Mouse (Mus musculus) stomach, postnatal 0 days (tissue): ENCODE measurements around the gene Psma3. TPM values are rescaled to one million over a fixed set of nuclear protein-coding genes. Genes with fewer than 3 reads are reported as not detected.
"Not testable (repeated sequence)": the region's sequence is repeated elsewhere in the genome, so short reads cannot be mapped to it uniquely, and the experiment has no call there.

ENCODE experiments used
- ATAC-seq: fragments of 200-750 bp; cut with Nextera tagmentation; 2 replicates; pipeline ENCODE4 v1.8.0; 2017; ENCODE audit not compliant: low FRiP score, low TSS enrichment
- DNase-seq: peaks from one replicate; pipeline ENCODE4 v3.0.0-alpha.2; 2016; ENCODE audit warnings: low spot score
- H3K27ac ChIP-seq: fragments of 300-500 bp; sonication (generic); replicated peaks from 2 replicates; pipeline ENCODE4 v1.5.1; 2014; ENCODE audit warnings: mild to moderate bottlenecking, control low read depth
- H3K27me3 ChIP-seq: fragments of 300-500 bp; sonication (generic); 2 replicates; pipeline ENCODE4 v1.6.1; 2014; ENCODE audit warnings: low read length; ENCODE audit not compliant: control insufficient read depth, insufficient read depth
- H3K36me3 ChIP-seq: fragments of 300-500 bp; sonication (generic); 2 replicates; pipeline ENCODE4 v1.6.1; 2014; ENCODE audit warnings: low read length, mixed read lengths; ENCODE audit not compliant: control insufficient read depth, insufficient read depth
- H3K4me1 ChIP-seq: fragments of 300-500 bp; sonication (generic); replicated peaks from 2 replicates; pipeline ENCODE4 v1.6.1; 2014; ENCODE audit warnings: antibody characterized with exemption; ENCODE audit not compliant: control insufficient read depth, insufficient read depth
- H3K4me2 ChIP-seq: fragments of 300-500 bp; sonication (generic); replicated peaks from 2 replicates; pipeline ENCODE4 v1.6.1; 2014; ENCODE audit warnings: low read depth, mild to moderate bottlenecking, control low read depth, moderate library complexity
- H3K4me3 ChIP-seq: fragments of 300-500 bp; sonication (generic); 2 replicates; pipeline ENCODE4 v1.5.1; 2014; ENCODE audit warnings: low read depth, low read length, control low read depth
- H3K9ac ChIP-seq: fragments of 300-500 bp; sonication (generic); 2 replicates; pipeline ENCODE4 v1.6.1; 2014; ENCODE audit warnings: mild to moderate bottlenecking, low read length, control low read depth, mixed read lengths
- H3K9me3 ChIP-seq: fragments of 300-500 bp; sonication (generic); 2 replicates; pipeline ENCODE4 v1.6.1; 2016; ENCODE audit warnings: low read length; ENCODE audit not compliant: control insufficient read depth
- CTCF ChIP-seq: IDR thresholded peaks from 2 replicates; pipeline ENCODE4 v1.5.1; 2016; ENCODE audit warnings: antibody characterized with exemption, low read depth, mild to moderate bottlenecking, moderate library complexity
- EP300 ChIP-seq: optimal IDR thresholded peaks from 2 replicates; pipeline ENCODE3; 2016; ENCODE audit warnings: antibody characterized with exemption
- WGBS: fragments of 180-500 bp; shearing (Covaris S2); extraction: QIAGEN DNeasy Blood & Tissue Kit; methylation state at CpG from one replicate; pipeline ENCODE4 v1.1.7; 2014; 5-methylcytosine and 5-hydroxymethylcytosine counted together
- polyA plus RNA-seq: library from polyadenylated mRNA; unstranded; fragments of >200 nt; fragmentation: Nextera tagmentation; extraction: Ambion mirVana; gene quantifications from 2 replicates; pipeline ENCODE4 v1.2.1, GENCODE M21; 2015

Psma3 gene
- polyA plus RNA-seq, 1 experiment from 2014 or later = 479 TPM

GRCm38 (mm10) chr12:71016503-71017241 is 42.3 kb downstream of the Psma3 start:
- peak overlapping the region; percentile 76 for H3K4me2 ChIP-seq
- ATAC-seq (peak; percentile 19; the same call in 1 of the 2 replicates), DNase-seq (peak; percentile 67)
- peak overlapping the region; percentile 98 for H3K27ac ChIP-seq
- H3K9me3 ChIP-seq = no peaks in the 10 kb centered on the region
- H3K36me3 ChIP-seq = peaks cover 6% of the 10 kb centered on the region; the same call in 1 of the 2 replicates
- no peak for TF ChIP-seq CTCF
- TF ChIP-seq EP300 = no peak
- 0 out of 2 replicates have a peak, but pooled peaks cover 3% of the 10 kb centered on the region for H3K4me1 ChIP-seq
- peak overlapping the region; percentile 97 for H3K9ac ChIP-seq
- H3K4me3 ChIP-seq = peak overlapping the region; percentile 98
- WGBS = under 1% methylated on average over 30 of the region's 82 CpGs
- no peaks in the 10 kb centered on the region for H3K27me3 ChIP-seq

- Histone ChIP-seq H3K27me3 (no peaks in the 10 kb centered on the region), H3K4me1 (0 out of 2 replicates have a peak, but pooled peaks cover 3% of the 10 kb centered on the region), H3K4me3 (peak overlapping the region; percentile 98), H3K9me3 (no peaks in the 10 kb centered on the region), H3K9ac (peak overlapping the region; percentile 97), H3K27ac (peak overlapping the region; percentile 98), H3K4me2 (peak overlapping the region; percentile 76), H3K36me3 (peaks cover 6% of the 10 kb centered on the region; the same call in 1 of the 2 replicates)
- WGBS = 4% methylated on average over 5 of the region's 5 CpGs
- DNase-seq (no peak), ATAC-seq (no peak)
- TF ChIP-seq EP300 = no peak
- no peak for TF ChIP-seq CTCF
These were observed 42.8 kb downstream of the Psma3 start for GRCm38 (mm10) chr12:71017242-71017571.

- H3K27me3 ChIP-seq = no peaks in the 10 kb centered on the region
- no peak overlapping the region for H3K4me3 ChIP-seq
- no peak overlapping the region for H3K9ac ChIP-seq
- H3K4me2 ChIP-seq = peak overlapping the region; percentile 76; the same call in 1 of the 2 replicates
- no peaks in the 10 kb centered on the region for H3K9me3 ChIP-seq
- TF ChIP-seq EP300 (no peak), CTCF (no peak)
- 70% methylated on average over 10 of the region's 10 CpGs for WGBS
- H3K36me3 ChIP-seq = peaks cover 5% of the 10 kb centered on the region; the same call in 1 of the 2 replicates
- no peak for DNase-seq
- 0 out of 2 replicates have a peak, but pooled peaks cover 3% of the 10 kb centered on the region for H3K4me1 ChIP-seq
- H3K27ac ChIP-seq = no peak overlapping the region
- no peak for ATAC-seq
These were observed 43.4 kb downstream of the Psma3 start for GRCm38 (mm10) chr12:71017827-71018226.

- ATAC-seq = no peak
- DNase-seq = no peak
- no peak overlapping the region for H3K27ac ChIP-seq
- no peak overlapping the region for H3K4me2 ChIP-seq
- H3K4me1 ChIP-seq = 0 out of 2 replicates have a peak, but pooled peaks cover under 1% of the 10 kb centered on the region
- no peak for TF ChIP-seq CTCF
- peaks cover 13% of the 10 kb centered on the region; the same call in 1 of the 2 replicates for H3K36me3 ChIP-seq
- no peaks in the 10 kb centered on the region for H3K9me3 ChIP-seq
- no peak overlapping the region for H3K4me3 ChIP-seq
- no peak overlapping the region for H3K9ac ChIP-seq
- H3K27me3 ChIP-seq = no peaks in the 10 kb centered on the region
- WGBS = 88% methylated on average over 8 of the region's 8 CpGs
These were observed 44.8 kb downstream of the Psma3 start for GRCm38 (mm10) chr12:71019211-71019610.

- no peak for ATAC-seq
- no peaks in the 10 kb centered on the region for H3K4me1 ChIP-seq
- 88% methylated on average over 10 of the region's 10 CpGs for WGBS
These were observed 50.0 kb downstream of the Psma3 start for GRCm38 (mm10) chr12:71024411-71024810.

GRCm38 (mm10) chr12:71028265-71028664 is 53.8 kb downstream of the Psma3 start:
- not testable (repeated sequence) for H3K4me2 ChIP-seq, H3K4me1 ChIP-seq, H3K9me3 ChIP-seq, H3K27me3 ChIP-seq, H3K9ac ChIP-seq, DNase-seq, H3K4me3 ChIP-seq, ATAC-seq, H3K27ac ChIP-seq
- peaks cover 26% of the 10 kb centered on the region for H3K36me3 ChIP-seq
- WGBS = 90% methylated on average over 8 of the region's 8 CpGs

More at GRCm38 (mm10) chr12:71024411-71024810, 50.0 kb downstream of the Psma3 start:
- peaks cover 26% of the 10 kb centered on the region for H3K36me3 ChIP-seq
- H3K27me3 ChIP-seq = no peaks in the 10 kb centered on the region
- no peak overlapping the region for H3K9ac ChIP-seq
- DNase-seq = no peak
- no peak overlapping the region for H3K27ac ChIP-seq
- H3K9me3 ChIP-seq = no peaks in the 10 kb centered on the region
- TF ChIP-seq EP300 (no peak), CTCF (no peak)
- H3K4me3 ChIP-seq = no peak overlapping the region
- no peak overlapping the region for H3K4me2 ChIP-seq
